Mouse (Mus musculus): ENCODE measurements around the gene Il17ra.

Il17ra gene

DNA sequence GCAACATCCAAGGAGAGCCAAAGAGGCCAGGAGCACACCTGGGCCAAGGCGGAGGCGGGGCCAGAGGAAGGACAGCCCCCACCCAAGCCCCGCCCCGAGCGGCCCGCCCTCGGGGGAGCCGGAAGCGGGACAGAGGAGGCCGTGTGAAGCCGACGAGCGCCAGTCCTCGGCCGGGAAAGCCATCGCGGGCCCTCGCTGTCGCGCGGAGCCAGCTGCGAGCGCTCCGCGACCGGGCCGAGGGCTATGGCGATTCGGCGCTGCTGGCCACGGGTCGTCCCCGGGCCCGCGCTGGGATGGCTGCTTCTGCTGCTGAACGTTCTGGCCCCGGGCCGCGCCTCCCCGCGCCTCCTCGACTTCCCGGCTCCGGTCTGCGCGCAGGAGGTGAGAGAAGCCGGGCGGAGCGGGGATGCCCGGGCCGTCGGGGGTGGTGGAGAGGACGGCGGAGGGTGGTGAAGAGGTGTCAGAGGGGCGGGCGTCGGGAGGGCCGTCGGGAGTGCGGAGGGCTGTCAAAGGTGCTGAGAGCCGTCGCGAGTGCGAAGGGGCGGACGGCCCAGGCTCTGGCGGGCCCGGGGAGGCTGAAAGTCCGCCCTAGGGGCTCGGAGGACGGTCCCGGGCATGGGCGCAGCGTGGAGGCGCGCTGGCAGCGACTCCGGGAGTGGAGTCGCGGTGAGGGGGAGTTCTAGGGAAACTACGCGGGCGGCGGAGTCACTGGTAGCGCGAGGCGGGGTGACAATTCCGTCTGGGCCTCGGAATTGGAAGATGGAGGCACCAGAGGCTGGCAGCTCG is at the start of gene Il17ra:
Gene Il17ra (plus strand): TSS at position 162 of the 786 bp plus-strand sequence.
- peak; percentile 75 for DNase-seq (ENCODE audit: inconsistent ontology term)

DNA sequence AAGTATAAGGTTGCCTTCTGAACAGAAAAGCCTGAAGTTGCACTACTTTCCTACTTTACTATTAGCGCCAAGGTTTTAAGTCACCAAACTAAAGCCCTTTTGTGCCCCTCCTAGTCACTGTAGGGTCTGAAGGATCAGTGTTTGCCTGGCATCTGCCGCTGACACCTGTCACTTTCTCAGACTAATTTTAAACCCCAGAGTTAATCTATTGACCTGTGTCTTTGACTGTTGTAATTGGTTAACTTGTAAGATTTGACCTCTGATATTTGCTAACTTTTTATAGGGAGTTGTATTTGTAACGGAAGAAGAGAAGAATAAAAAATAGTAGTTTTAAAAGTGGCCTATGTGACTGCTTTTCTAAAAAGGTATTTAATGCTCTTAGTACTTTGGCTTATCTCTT is 24.9 kb upstream of the Il17ra start:
- no peak for DNase-seq (ENCODE audit: inconsistent ontology term)

DNA sequence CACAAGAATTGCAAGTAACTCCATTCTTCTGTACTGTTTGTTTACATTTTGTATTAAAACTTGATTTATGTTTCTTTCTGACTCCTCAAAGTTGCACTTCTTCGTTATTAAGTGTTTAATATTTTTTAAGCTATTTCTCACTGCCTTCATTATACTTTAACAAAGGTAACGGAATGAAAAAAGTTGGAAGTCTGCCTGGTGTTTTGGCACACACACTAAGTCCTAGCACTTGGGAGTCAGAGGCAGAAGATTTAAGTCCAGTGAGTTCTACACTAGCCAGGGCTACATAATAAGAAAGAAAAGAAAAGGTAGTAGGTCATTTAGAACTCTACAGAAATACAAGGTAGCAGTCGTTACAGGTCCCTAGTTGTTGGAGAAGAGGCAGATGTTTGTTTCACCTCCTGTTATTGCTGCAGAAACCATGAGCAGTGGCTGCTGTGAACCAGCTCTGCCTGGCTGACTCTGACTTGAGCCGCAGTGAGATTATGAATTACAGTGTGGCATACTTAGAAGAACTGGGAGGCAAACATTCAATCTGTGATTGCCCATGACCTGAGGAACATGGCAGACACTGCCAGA is 20.8 kb upstream of the Il17ra start:
- DNase-seq (ENCODE audit: inconsistent ontology term): no peak

DNA sequence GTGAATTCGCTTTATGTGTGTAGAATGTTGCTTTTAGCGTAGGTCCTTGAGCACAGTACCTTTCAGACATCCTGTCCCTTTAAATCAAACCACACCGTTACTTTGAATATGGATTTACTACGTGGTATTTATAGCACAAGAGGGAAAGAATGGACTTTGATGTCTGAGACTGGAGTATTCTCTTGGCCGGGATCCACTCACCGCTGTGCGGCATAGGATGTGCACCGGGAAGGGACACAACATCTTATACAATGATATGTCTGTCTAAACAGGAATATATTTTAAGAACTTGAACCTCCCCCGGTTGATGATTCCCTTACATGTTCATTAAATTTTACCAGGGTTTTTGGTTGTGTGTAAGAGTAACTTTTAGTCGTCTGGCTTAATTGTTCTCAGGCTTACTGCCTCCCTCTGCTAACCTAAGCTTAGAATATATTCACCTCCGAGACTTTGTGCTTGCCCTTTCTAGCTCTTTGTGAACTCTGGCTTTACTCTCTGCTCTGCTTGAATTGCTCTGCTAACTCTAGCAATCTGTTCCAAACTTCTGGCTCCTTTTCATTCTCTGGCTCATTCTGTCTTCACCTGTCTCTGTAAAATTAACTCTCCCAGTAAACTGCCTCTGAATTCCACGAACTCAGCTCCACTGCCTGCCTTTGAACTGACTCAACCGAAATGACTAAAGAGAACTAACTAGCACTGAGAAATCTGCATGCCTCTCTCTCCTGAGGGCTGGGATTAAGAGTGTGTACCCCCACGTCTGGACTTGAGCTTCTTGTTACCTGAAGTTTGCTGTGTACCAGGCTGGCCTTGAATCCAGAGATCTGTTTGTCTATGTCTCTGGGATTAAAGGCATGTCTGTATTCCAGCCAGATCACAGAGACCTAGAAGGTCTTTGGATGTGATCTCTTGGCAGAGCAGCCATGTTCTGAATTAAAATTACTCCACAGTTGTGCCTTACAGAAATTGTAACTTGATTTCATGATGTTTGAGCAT is 19.4 kb upstream of the Il17ra start:
- DNase-seq (ENCODE audit: inconsistent ontology term): no peak

DNA sequence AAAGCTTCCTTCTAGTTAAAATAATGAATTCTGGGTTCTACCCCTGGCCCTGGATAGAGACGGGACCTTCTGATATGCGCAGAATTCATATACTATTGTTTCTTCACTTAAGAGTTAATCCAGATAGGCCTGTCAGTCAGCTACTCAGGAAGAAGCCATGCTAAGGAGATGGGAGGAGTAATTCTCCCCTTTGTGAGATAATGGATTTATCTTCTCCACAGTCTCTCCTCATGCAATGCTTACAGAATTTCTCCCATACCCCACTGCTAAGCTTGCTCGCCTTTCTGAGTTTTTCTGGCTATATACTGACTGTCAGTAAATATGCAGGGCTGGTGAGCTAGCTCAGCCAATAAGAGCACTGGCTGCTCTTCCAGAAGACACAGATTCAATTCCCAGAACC is 12.8 kb upstream of the Il17ra start:
- no peak for DNase-seq (ENCODE audit: inconsistent ontology term)

DNA sequence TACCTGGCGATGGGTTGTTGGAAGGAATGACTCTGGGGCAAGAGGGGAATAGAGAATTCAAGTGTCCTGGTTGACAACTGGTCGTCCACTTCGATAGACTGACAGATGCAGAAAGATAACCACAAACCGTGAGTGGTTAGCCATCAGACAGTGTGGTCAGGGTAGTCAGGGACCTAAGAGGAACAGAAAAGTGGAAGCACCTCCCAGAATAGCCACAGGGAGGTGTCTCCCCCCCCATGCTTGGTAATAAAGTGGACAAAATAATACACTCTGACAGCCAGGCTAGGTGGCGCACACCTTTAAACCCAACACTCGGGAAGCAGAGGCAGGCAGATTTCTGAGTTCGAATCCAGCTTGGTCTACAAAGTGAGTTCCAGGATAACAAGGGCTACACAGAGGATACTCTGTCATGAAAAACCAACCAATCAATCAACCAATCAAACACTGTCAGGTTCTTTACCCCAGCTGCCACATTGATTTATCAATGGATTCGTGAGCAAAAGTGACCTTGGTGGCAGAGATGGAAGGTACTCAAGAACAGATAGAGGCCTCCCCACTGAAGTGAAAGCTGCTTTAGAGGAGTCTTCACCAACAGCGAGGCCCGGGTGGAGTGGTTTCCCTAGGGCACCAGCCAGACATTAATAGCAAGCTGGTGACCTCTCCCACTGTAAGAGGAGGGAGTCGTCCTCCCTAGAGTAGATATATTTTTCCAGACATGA is 10.5 kb upstream of the Il17ra start:
- no peak for DNase-seq (ENCODE audit: inconsistent ontology term)

DNA sequence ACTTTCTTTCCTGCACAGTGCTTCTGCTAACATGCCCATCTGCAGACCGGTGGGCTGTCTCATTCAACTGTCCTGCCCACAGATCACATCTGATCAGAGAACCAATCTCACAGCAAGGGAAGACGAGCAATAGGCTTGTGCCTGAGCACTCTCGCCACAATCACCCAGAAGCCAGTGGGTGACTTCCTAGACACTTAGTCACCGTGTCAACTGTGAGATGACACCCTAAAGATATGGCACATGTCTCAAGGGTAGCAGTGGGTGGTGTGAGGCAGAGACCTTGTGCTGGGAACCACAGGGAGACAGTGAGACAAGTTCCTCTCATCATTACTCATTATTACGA is 10.0 kb upstream of the Il17ra start:
- DNase-seq (ENCODE audit: inconsistent ontology term): peak; percentile 69

DNA sequence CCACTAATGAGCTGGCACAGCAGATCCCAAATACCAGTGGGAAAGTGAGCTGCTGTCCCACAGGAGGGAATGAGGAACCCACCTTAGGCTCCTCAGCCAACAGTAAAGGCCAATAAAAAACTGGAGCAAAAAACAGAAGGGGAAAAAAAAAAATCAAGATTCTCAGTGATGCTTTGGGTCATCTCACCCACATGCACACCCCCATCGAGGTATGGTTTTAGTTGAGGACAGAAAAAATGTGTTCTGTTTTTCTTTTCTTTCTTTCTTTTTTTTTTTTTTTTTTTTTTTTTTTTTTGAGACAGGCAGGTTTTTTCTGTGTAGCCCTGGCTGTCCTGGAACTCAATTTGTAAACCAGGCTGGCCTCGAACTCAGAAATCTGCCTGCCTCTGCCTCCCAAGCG is 9.5 kb upstream of the Il17ra start:
- DNase-seq (ENCODE audit: inconsistent ontology term): no peak

DNA sequence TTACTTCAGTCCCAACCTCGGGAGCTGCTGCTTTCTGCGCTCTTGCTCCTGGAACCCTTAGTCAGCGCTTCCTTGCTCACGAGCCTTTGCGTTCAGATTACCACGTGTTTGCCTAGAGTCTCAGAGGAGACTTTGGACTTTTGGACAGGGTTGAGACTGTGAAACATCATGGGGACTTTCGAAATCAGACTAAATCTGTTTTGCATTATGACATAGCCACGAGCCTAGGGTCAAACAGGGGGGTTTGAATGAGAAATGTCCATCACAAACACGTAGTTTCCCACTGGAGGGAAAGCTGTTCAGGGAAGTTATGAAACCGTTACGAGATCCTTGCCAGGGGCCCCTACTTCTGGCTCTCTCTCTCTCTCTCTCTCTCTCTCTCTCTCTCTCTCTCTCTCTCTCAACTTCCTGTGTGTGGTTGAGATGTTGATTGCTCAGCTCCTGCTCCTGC is 8.4 kb upstream of the Il17ra start:
- no peak for DNase-seq (ENCODE audit: inconsistent ontology term)

DNA sequence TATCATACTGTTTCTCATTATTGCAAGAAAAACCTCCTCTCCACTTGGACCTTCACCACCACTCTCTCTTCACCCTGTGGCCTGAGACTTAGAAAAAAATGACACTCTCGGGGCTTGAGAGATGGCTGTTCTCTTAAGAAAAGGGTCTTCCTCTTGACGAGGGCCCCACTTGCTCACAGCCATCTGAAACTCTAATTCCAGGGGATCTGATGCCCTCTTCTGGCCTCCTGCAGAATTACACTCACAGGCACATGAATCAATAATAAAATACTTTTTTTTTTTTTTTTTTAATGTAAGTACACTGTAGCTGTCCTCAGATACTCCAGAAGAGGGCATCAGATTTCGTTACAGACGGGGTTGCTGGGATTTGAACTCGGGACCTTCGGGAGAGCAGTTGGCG is 6.0 kb upstream of the Il17ra start:
- DNase-seq (ENCODE audit: inconsistent ontology term): no peak

DNA sequence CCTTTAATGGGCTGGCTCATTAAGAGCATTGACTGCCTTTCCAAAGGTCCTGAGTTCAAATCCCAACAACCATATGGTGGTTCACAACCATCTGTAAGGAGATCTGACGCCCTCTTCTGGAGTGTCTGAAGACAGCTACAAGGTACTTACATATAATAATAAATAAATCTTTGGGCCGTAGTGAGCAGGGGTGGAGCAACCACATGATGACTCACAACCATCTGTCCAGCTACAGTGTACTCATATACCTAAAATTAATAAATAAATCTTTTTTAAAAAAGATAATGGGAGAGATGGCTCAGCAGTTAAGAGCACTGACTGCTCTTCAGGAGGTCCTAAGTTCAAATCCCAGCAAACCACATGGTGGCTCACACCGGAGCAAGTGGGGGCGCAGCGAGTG is 5.3 kb upstream of the Il17ra start:
- DNase-seq (ENCODE audit: inconsistent ontology term): no peak

DNA sequence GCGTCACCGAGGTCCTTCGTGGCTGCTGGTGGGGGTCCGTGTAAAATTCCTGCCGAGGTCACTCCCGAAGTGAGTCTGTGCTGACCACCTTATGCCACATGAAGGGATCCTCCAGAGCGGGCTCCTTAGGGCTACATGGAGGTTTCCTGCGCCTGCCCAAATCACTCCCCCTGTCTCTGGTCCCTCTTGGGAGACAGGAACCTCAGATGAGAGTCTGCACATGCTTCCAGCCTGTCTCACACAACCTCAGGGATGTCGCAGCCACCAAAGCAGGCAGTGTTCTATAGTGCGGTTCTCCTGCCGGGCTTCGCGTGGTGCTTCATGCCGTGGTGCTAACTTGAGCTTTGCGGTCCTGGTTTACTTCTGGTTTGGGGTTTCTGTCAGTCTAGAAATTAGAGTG is 1.8 kb upstream of the Il17ra start:
- no peak for DNase-seq (ENCODE audit: inconsistent ontology term)

DNA sequence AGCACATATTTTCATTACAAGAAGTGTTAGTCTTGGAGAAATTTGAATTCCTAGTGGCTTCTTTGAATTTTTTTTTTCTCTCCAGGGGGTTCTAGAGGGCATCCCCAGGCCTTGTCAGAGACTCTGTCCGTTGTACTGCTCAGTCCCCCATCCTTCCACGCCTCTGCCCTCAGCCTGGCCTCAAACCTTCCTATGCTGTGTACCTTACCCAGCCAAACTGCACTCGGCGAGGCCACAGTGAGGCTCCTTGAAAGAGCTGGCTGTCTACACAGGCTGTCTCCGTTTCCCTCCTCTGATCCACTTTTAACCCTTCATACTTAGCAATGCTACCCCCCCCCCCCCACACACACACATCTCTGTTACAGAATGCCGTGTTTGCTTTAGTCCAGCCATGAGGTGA is 796 bp upstream of the Il17ra start:
- no peak for DNase-seq (ENCODE audit: inconsistent ontology term)

DNA sequence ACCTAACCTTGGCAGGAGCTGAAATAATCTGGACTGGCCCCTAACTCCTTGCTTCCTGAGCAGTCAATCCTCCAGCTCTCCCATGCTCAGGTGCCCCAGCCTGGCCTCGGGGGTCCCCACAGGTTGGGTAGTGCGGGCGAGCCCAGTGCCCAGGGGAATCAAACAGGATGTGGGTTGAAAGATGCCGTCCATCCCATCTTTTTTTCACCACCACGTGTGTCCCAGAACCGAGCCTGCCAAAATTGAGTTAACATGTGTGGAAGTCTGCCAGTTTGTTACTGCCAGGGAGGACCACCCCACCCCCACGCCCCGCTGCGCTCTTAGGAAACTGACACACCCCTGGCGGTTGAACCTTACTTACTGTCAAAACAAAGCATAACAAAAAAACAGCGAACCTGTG is 837 bp downstream of the Il17ra start:
- DNase-seq (ENCODE audit: inconsistent ontology term): peak; percentile 49

DNA sequence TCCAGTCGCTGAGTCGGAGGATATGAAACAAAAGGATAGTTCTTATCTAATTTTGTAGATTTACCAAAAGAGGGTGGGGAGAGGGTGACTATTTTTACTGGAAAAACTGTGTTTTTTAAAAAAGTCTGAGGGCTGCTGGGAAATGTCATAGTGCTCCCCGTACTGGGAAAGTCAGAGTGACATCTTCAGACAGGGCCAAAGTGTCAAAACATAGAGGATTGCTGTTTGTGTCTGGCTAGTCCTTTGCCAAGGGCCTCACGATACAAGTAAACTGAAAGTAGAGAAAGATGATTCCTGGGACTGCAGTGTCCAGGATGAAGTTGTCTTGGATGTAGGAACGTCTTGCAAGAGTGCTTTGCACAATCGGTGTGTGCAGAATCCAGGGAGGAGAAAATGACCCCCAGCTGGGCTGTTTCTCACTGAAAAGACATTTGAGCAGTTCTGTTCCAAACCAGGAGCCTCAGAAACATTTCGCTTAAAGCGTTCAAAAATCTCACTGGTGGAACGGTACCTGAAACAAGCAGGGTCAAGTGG is 1.4 kb downstream of the Il17ra start:
- DNase-seq (ENCODE audit: inconsistent ontology term): no peak

DNA sequence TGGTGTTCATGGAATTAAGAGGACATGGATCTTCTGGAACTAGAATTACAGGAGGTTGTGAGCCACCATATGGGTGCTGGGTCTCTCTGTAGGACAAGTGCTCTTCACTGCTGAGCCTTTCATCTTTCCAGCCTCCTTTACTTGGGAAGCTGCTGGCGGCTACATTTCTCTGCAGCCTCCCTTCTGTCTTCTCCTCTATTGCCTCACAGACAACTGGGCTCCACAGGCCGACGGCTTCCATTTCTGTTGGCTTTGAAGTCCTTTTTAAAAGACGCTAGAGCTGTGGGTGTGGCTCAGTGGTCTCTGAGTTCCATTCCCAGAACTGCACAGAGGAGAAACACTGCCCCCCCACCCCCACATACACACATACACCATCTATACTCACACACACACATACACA is 2.3 kb downstream of the Il17ra start:
- DNase-seq (ENCODE audit: inconsistent ontology term): no peak

DNA sequence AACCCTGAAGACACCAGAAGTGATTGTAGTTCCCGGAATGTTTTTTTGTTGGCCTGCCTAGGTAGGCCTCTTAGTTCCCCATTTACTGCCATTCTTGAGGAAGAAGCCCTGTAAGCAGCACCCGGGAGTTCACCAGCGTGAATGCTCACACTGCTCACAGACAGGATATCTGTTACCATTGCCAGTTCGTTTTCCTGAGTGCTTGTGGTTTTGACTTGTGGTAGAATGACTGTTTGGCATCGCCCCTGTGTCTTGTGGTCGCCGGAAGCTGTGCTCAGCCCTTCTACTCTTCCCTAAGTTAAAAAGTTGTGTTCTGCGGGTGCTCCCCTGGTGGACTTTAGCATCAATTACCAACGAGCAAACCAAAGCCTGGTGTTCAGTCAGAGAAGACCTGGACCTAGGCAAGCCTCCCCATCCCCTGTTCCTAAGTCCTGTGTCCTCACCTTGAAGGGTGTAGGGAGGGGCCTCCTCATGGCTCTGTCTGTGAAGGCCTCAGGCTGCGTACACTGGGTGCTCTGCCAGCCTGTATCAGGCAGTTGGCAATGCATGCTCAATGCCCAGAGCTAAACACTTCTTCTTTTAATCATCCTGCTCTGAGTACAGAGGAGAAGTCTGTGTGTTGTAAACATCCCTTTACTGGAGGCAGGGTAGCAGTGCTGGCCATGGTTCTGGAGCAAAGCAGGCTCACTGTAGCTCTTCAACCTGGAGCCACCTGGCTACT is 3.7 kb downstream of the Il17ra start:
- DNase-seq (ENCODE audit: inconsistent ontology term): no peak

DNA sequence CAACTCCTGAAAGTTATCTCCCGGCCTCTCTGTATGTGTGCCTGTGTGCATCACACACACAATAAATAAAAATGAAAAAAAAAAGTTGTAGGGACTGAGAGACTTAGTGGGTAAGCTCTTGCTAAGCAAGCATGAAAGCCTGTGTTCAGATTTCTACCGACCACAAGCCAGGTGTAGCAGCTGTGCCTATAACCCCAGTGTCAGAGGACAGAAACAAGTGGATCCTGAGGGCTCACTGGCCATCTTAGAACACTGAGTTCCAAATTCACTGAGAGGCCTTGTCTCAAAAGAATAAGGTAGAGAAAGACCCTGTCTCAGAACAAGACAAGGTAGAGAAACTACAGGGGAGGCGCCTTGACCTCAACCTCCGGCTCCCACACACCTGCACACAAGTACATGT is 5.2 kb downstream of the Il17ra start:
- no peak for DNase-seq (ENCODE audit: inconsistent ontology term)

DNA sequence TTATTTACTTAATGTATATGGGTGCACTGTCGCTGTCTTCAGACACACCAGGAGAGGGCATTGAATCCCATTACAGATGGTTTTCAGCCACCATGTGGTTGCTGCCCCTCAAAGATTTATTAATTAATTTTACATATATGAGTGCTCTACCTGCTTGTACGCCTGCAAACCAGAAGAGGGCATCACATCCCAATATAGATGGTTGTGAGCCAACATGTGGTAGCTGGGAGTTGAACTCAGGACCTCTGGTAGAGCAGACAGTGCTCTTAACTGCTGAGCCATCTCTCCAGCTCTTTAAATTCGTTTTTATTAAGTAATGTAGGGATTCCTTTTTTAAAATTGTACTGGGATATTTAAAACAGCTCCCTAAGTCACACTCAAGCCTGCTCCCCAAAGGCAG is 6.2 kb downstream of the Il17ra start:
- no peak for DNase-seq (ENCODE audit: inconsistent ontology term)

DNA sequence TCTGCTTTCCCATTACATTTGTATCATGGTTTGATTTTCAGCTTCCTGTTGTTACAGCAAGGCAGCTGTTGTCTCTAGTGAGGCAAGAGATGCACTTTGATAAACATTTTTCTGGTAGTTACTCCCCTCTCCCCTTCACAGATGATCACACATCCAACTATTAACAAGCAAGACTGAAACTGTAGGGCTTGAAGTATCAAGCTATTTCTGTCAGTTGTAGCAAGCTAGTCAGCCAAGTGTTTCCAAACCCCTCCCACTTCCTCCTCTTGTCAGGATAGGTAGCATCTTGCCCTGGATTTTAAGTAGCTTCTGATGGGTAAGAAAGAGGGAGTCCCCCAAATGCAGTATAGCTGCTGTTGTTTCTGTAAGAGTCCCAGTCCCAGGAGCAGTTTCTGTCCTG is 6.7 kb downstream of the Il17ra start:
- DNase-seq (ENCODE audit: inconsistent ontology term): no peak

DNA sequence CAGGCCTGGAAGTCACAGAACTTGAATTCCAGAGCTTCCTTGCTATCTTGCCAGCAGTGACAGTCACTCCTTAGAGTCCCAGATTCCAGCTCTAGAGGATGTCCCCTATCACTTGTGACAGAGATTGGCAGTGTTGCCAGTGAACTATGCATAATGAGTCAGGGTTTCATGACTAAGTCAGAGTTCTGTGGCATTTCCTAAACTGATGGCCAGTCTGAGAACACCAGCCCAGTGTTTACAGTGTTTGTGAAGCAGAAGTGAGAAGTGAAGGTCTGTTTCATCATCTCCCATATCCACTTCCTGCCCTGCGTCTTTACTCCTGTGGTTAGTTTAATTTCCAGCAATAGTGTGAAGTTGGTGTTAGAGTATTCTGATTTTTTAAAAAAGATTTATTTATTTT is 7.6 kb downstream of the Il17ra start:
- peak; percentile 78 for DNase-seq (ENCODE audit: inconsistent ontology term)

All from Muller cell, postnatal 12 days (primary cell).